Mouse (Mus musculus) E14TG2a.4 (cell line): ENCODE measurements around the gene Fam196b.

Experiments used
- H3K27me3 ChIP-seq: 2 replicates; pipeline ENCODE4 v1.6.1; 2014; ENCODE audit warnings: low read length, control low read depth; ENCODE audit not compliant: insufficient read depth
- H3K36me3 ChIP-seq: 2 replicates; pipeline ENCODE4 v1.6.1; 2014; ENCODE audit warnings: low read length, control low read depth; ENCODE audit not compliant: insufficient read depth
- H3K4me1 ChIP-seq: replicated peaks from 2 replicates; pipeline ENCODE4 v1.6.1; 2014; ENCODE audit warnings: low read depth, low read length, control low read depth
- H3K4me3 ChIP-seq: replicated peaks from 2 replicates; pipeline ENCODE4 v1.5.1; 2014; ENCODE audit warnings: mild to moderate bottlenecking, low read length
- H3K9me3 ChIP-seq: 2 replicates; pipeline ENCODE4 v1.6.1; 2014; ENCODE audit warnings: low read length, control low read depth
- CTCF ChIP-seq: conservative IDR thresholded peaks from 2 replicates; pipeline ENCODE4 v1.5.1; 2014; ENCODE audit warnings: low read length
- NANOG ChIP-seq: IDR thresholded peaks from 2 replicates; pipeline ENCODE4 v1.6.1; 2014; ENCODE audit warnings: borderline replicate concordance, low read length, mixed read lengths
- POU5F1 ChIP-seq: IDR thresholded peaks from 2 replicates; pipeline ENCODE4 v1.6.1; 2014; ENCODE audit warnings: low read length, borderline replicate concordance

Fam196b gene

DNA sequence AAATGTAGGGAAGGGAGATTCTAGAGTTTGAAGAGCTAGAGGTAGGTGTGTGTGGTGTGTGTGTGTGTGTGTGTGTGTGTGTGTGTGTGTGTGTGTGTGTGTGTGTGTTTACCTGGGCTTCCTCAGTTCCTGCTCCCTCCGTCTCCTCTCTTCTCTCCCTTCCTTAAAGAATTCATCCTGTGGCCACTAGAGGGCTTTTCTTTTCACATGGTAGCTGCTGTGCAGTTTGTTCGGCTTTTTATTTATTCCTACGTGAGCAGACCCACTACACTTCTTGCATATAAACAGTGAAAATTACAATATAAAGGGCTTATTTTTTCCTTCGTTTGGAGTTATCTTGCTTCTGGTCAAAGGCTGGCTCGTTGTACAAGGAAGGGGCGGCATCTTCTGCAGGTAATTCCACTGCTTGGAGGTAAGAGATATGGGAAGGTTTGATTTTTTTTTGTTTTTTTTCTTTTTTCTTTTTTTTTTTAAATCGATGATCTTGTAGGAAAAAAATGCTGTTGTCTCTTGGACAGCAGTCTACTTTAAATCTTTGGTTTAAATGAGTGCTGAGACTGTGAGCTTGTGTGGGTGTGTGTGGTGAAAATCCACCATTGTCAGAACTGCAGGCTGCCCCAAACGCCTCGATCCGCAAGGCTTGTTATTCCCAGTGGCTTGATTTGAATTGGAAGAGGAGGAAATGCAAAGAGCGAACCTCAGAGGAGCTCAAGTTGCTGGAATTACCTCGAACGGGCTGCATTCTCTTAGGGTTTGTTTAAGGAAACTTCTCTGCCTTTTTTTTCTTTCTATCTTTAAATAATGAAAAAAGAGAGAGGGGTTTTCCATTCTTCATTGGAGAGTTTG, at the start of gene Fam196b:
Fam196b (plus strand) TSS at position 289 of the 846 bp plus-strand sequence.
- H3K4me1 ChIP-seq: peaks cover 63% of the 10 kb centered on the region
- TF ChIP-seq NANOG (no peak), CTCF (peak; percentile 66)
- H3K4me3 ChIP-seq: peak within 1 kb of the TSS; percentile 61
- no peaks in the 10 kb centered on the region for H3K27me3 ChIP-seq
- no peaks in the 10 kb centered on the region for H3K9me3 ChIP-seq
- H3K36me3 ChIP-seq: no peaks in the 10 kb centered on the region

DNA sequence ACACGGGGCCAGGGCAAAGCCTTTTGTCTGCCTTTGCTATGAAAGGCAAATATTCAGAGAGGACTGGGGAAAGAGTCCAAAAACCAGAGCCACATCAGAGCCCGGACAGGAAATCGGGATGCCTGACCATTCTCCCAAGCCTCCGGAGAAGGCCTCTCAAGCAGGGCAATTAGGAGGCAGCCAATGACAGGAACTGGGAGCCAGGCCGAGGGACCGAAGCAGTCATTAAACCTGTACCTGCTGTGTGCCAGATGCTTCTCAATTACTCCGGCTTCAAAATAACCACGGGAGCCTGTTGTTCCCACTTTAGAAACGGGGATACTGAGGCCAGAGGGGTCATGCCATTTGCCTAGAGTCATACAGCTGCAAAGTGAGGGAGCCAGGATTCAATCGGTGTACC, 42.6 kb upstream of the Fam196b start:
- H3K27me3 ChIP-seq: peaks cover 4% of the 10 kb centered on the region; the same call in 1 of the 2 replicates
- no peaks in the 10 kb centered on the region for H3K9me3 ChIP-seq
- no peak overlapping the region for H3K4me3 ChIP-seq
- TF ChIP-seq NANOG: no peak
- TF ChIP-seq CTCF: no peak
- TF ChIP-seq POU5F1: no peak
- H3K36me3 ChIP-seq: no peaks in the 10 kb centered on the region
- peaks cover 14% of the 10 kb centered on the region for H3K4me1 ChIP-seq

DNA sequence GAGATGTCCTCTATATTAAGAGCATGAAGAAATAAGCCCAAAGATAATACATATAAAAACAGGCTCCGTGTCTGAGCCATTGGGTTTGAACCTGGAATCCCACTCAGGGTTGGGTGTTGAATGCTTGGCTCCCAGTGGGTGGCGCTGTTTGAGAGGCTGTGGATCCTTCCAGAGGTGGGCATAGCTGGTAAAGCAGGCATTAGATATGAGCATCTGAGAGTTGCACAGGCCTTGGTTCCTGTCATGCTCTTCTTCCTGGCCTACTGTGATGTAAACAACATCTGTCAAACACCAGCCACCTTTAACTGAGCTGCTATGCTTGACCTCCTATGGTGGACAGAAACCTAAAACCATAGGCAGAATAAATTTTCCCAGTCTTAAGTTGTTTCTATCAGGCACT, 38.7 kb upstream of the Fam196b start:
- Histone ChIP-seq H3K27me3 (peaks cover 5% of the 10 kb centered on the region), H3K36me3 (no peaks in the 10 kb centered on the region), H3K9me3 (no peaks in the 10 kb centered on the region), H3K4me1 (peaks cover 16% of the 10 kb centered on the region), H3K4me3 (peak overlapping the region; percentile 13; the same call in 1 of the 2 replicates)
- TF ChIP-seq POU5F1 (no peak), CTCF (peak; percentile 61), NANOG (no peak)

DNA sequence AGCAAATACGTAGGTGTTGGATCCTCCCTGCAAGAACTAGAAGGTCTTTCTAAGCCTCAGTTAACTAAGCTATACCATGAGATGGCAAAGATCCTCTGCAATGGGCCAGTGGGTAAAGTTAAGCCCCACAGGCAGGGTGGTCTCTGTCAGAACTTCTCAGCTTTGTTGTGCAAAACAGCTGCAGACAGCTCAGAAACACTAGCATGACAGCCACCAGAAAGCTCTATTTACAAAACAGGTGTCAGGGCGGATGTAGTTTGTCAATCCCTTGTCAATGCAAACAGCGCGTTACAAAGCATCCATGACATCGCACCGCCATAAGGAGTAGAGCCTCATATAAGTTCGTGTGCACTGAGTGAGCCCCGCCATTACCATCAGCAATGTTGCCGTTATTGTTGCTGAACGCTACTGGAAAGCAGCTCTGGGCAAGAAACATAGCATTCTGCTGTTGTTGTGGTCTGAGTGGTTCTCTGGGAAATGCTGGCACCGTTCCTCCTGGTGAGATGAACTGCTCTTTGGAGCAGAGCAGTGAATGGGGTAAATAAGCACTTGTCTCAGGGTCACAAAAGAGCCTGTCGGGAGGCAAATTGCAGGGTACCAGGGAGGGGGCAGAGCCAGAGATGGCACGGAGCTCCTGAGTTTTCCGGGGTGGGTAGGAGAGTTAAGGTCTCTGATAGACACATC, 38.1 kb upstream of the Fam196b start:
- Histone ChIP-seq H3K27me3 (peaks cover 5% of the 10 kb centered on the region), H3K4me3 (peak overlapping the region; percentile 13; the same call in 1 of the 2 replicates), H3K4me1 (peaks cover 16% of the 10 kb centered on the region), H3K9me3 (no peaks in the 10 kb centered on the region), H3K36me3 (no peaks in the 10 kb centered on the region)
- TF ChIP-seq NANOG (no peak; the same call in 1 of the 2 replicates), POU5F1 (no peak), CTCF (no peak)

DNA sequence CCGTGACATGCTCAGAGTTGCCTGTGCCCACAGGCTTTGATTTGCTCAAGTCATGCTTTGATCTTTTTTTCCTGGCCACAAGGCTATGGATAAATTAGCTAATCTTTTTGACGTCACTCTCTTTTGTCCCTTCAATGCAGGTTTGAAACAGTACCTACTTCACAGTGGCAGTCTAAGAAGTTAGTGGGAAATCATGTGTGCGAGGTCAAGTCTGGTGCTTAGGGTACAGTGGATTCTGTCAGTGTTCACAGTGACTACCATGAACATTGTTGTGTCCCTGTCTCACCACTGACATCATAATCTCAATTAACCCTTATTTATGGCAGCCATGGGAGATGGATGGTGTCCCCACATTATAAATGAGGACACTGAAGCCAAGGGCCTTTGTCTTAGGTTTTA, 37.6 kb upstream of the Fam196b start:
- TF ChIP-seq POU5F1: no peak
- TF ChIP-seq CTCF: no peak
- no peak for TF ChIP-seq NANOG
- Histone ChIP-seq H3K4me1 (peaks cover 16% of the 10 kb centered on the region), H3K4me3 (no peak overlapping the region), H3K36me3 (no peaks in the 10 kb centered on the region), H3K9me3 (no peaks in the 10 kb centered on the region), H3K27me3 (peaks cover 5% of the 10 kb centered on the region; the same call in 1 of the 2 replicates)

DNA sequence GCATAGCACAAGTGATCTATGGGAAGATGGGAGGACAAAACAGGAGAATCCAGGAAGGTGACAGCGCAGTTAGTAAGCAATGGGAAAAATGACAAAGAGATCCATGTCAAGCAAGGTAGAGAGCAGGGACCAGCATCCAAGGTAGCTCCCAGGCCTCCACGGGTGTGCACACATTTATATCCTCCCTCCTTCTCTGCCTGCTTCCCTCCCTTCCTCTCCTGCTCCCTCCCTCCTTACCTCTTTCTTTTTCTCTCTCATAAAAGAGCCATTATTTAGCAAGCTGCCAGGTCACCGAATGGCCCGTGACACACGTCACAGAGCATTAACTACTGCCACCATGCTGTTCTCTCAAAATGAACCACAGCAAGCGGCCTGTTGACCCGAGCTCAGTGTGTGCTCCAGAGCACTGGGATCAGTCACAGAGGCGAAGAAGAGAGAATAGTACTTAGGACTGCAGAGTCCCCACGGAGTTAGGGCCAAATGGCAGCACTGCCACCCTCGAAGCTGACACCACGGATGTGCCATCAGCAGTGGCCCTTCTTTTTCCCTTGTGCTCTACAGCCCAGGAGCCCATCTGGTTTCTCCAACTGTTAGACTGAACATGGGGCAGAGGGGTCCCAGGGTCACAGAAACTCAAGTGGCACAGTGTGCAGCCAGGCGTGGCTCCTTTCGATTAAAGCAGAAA, 30.4 kb upstream of the Fam196b start:
- H3K27me3 ChIP-seq: peaks cover 24% of the 10 kb centered on the region
- H3K9me3 ChIP-seq: no peaks in the 10 kb centered on the region
- H3K4me1 ChIP-seq: peaks cover 24% of the 10 kb centered on the region
- no peak overlapping the region for H3K4me3 ChIP-seq
- TF ChIP-seq NANOG (no peak), POU5F1 (no peak), CTCF (no peak)
- H3K36me3 ChIP-seq: no peaks in the 10 kb centered on the region

DNA sequence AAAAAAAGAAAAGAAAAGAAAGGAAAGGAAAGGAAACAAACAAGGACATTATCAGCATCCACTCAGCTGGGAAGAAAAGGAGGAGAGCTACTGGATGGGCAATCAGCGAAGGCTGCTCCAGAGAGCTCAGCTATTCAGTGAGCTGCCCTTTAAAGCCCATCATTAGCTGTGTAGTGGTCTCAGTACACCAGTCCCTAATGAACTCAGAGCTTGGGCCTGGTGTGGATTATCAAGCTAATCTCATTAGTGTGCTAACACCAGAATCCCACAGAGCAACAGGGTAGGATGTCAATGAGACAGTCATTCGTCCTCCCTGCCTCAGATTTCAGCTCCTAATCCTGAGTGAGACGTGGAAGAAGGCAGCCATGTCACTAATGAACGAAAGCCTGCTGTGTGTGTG, 24.4 kb upstream of the Fam196b start:
- Histone ChIP-seq H3K27me3 (0 out of 2 replicates have a peak, but pooled peaks cover 5% of the 10 kb centered on the region), H3K9me3 (no peaks in the 10 kb centered on the region), H3K4me1 (peaks cover 14% of the 10 kb centered on the region), H3K4me3 (no peak overlapping the region), H3K36me3 (no peaks in the 10 kb centered on the region)
- TF ChIP-seq NANOG (no peak), POU5F1 (no peak), CTCF (no peak)

DNA sequence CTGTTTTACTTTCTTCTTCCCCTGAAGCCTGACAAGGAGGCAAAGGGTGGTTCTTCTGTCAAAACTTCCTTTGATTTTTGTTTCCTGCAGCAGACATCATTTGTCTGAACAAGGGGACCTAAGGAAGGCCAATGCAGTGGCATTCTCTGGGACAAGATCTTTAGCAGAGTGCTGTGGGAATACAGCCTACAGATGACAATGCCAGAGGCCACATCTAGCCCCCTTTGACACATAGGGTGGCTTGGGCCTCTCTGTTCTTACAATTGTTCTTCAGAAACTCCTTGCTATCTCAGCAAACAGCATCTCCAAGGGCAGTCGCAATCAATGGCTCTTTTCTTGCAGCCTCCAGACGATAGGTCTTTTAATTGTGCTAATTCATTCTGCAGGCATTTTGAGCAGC, 23.9 kb upstream of the Fam196b start:
- no peaks in the 10 kb centered on the region for H3K36me3 ChIP-seq
- peaks cover 10% of the 10 kb centered on the region for H3K4me1 ChIP-seq
- no peak for TF ChIP-seq NANOG
- TF ChIP-seq CTCF: no peak
- TF ChIP-seq POU5F1: no peak
- no peak overlapping the region for H3K4me3 ChIP-seq
- no peaks in the 10 kb centered on the region for H3K9me3 ChIP-seq
- 0 out of 2 replicates have a peak, but pooled peaks cover 5% of the 10 kb centered on the region for H3K27me3 ChIP-seq
